Mouse (Mus musculus): Measurements from ENCODE around the gene Ccdc181.
"Not testable (repeated sequence)": the region's sequence is repeated elsewhere in the genome, so short reads cannot be mapped to it uniquely, and the experiment has no call there.

Gene Ccdc181

DNA sequence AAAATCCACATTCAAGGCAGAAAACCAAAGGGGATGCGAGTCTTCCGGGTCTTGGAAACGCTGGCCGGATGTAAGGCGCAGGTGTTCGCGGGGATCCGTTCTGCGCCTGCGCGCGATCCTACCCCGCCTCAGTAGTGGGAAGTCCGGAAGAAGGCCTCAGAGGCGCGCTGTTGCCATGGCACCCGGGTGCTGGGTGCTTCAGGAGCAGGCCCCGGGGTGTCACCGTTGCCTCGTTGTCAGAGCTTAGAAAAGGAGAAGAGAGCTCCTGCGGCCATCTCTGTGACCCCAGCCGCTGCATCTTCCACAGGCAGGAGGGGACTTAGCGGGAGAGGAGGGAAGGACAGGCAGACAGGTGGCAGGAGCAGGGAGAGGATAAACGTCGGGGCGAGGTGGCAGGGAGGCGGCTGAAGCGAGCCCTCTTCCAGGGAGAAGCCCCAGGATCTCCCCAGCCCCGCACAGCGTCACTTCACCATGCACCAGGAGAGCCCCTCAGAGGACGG, at the start of gene Ccdc181:
Gene Ccdc181 (plus strand): TSS at position 131 of the 500 bp plus-strand sequence.
- peak; percentile 97 to 98 for DNase-seq

DNA sequence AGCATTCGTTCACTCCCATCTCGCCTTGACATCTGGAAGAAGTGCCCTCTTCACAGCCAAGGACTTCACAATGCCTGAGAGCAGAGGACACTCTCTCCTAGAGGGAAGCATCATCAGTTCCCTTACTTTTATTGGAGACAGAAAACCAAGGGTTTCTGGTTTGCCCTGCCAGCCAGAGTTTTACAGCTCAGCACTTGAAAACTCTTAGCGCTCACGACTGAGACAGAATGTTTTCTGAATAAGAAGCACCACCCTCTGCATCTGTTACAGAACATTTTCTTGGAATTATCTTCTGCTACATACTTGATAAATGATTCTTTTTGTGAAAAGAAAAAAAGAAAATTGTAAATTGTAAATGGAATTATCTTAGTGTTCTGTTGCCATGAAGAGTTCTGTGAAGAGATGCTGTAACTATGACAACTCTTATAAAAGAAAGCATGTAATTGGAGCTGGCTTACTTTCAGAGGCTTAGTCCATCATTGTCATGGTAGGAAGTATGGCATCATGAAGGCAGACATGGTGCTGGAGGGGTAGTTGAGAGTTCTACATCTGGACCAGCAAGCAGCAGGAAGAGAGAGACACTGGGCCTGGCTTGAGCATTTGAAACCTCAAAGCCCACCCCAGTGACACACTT, 43.3 kb upstream of the Ccdc181 start:
- not testable (repeated sequence) for DNase-seq

DNA sequence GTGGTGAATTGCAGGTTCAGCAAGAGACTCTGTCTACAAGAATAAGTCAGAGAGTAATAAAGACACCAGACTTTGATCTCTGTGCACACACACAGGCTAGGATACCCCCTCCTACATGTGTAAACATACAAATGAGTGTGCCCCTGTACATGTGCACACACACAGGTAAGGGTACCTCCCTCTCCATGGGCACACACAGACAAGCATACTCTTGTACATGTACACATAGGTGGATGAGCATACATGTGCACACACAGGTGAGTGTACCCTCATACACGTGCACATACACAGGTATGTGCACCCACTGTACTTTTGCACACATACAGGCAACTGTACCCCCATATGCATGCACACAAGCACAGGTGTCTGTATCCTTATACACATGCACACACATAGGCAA, 41.9 kb upstream of the Ccdc181 start:
- no peak for DNase-seq

DNA sequence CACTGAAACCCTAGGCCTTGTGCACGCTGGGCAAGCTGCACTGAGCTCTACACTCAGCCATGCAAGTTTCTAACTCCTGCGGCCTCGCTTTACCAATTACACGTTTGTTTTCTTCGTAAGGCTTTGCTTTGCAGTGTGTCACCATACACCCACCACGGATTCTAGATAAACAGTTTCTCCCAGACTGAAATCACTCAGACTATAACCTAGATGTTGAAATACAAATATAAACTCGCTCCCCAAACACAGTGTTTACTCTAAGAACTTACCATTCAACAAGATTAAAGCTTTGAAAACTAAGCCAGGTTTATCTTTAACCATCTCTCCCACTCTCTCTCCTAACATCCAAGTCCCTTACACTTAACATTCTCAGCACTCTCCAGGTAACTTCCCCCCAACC, 40.3 kb upstream of the Ccdc181 start:
- DNase-seq: no peak

DNA sequence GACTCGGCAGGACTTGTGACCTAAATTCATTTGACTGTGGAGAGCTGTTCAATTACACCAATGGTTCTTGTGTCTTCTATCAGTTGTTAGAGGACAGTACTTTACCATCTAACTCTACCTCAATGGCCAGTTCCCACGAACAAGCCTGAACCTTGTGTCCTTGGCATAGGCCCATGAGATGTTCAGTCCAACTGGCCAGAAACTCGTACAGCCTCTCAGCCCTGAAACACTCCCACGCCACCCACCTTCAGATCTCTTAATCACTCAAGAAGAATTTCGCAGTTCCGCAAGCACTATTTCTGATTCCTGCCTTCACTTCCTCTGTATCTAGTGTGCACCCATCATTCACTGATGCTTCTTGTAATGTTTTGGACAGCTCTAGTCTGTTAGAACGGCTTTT, 39.3 kb upstream of the Ccdc181 start:
- peak; percentile 41 to 42 for DNase-seq

DNA sequence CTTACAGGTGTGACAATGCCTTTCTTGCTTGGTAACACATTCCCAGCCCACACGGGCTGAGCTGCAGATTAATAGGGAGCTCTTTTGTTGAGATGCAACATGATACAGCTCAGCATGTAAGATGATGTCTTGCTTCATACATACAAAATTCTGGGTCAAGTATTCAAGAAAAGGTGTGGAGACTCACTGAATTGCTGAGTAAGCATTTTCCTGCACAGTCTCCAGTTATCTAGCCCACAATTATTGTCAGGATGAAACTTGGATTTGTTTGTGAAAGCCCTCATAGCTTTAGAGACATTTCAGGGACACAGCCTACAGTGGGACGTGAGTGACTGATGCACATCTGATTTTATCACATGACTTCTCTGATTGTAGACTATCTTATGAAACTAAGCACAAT, 33.9 kb upstream of the Ccdc181 start:
- no peak for DNase-seq

DNA sequence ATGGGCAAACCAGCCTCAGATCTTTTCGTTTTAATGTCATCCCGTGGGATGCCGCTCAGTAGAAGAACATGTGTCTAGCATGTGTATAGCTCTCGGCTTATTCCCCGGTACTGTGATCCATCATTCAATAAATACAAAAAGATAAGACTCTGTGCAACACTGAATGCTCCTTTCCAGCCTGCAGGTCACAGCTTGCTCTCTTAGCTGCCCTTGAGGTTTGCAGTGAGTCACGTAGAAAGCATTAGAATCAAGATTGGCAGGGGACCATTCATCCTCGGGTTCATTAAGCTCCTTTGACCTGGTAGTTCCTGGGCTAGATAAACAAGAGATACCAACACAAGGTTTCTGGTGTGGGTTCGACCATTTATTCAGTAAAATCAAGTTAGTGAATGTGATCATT, 32.6 kb upstream of the Ccdc181 start:
- no peak for DNase-seq

DNA sequence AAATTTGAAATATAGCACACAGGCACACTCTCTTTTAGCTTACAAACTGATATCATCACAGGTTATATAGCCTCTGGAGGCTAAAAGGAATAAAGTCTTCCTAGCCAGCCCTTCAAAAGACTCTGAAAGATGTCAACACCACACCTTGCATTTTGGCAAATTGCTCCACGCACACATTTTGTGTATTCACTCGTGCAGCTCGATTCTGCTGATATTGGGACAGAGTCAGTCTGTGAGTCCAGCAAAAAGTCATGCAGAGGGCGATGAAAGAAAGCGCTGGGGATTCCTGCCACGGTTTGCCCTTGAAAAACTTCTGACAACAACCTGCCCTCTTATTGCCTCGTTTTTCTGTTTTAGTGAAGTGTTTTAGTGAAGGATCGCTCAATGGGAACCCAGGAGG, 27.9 kb upstream of the Ccdc181 start:
- no peak for DNase-seq

DNA sequence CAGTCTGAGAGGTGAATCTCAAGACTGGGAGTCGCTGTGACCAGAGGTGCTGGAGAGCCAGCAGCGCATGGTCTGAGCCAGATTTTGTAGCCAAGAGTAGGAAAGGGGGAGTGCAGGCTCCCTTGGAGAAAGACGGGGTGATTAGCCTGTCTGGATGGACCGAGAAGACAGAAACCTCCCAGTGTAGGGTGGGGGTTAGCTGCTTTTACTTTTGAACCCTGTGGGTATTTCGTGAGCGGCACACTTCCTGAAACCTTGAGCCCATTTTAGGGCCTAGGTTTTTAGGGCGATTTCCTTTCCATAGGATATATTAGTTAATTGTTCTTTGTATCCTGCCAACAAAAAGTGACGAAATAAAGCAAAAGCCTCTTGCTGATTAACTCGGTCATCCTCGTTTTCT, 27.4 kb upstream of the Ccdc181 start:
- peak in 1 of 2 experiments; percentile 8 for DNase-seq

DNA sequence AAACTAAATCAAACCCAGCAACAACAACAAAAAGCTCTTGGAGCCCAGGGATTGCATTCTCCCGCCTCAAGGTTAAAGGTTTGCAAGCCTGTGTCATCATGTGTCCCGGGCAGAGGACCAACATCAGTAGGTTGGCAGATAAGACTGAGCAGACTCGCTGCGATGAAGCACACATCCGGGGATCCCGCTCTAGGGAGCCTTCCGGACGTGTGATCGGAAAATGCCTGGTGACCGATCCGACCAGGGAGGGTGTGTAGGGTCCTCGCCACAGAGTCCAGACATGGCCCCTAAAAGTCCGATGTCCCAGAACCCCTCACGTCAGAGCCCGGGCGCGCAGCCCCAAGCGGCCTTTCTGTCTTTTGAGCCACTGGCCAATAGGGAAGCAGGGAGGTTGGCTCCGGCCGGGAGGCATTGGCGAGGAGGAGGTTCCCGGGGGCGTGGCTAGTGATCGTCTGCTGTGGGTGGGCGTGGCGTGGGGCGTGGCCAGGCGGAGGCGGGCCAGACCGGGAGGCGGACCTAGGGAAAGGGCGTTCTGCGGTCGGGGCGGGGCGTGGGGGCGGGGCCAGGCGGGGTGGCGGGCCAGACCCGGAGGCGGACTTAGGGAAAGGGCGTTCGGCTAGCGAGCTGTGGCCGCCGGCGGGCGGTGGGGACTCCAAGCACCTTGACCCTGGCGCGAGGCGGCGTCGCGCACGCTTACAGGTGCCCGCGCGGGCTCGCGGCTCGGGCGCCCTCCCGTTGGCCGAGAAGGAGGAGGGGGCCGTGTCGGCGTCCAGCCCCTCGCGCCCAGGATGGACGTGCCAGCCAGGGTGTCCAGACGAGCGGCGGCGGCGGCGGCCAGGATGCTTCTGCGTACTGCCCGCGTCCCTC, 26.7 kb upstream of the Ccdc181 start, which contains the start of gene Slc19a2:
Gene Slc19a2 (plus strand): TSS at position 582 of the 867 bp plus-strand sequence.
- peak; percentile 98 to 99 for DNase-seq

DNA sequence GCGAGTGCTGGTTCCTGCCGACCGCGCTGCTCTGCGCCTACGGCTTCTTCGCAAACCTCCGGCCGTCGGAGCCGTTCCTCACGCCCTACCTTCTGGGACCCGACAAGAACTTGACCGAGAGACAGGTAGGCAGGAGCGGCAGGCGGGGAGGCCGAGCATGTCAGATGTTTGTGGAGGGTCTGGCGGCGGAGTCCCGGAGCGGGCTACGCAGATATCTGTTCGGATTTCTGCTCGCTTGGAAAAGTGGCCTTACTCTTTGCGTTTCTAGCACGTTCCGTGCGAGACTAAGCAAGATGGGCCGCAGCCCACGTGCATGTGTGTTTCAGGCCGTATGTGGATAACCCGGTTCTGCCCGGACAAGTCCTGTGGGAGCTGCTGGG, 26.1 kb upstream of the Ccdc181 start:
- DNase-seq: peak in 1 of 2 experiments; percentile 20

DNA sequence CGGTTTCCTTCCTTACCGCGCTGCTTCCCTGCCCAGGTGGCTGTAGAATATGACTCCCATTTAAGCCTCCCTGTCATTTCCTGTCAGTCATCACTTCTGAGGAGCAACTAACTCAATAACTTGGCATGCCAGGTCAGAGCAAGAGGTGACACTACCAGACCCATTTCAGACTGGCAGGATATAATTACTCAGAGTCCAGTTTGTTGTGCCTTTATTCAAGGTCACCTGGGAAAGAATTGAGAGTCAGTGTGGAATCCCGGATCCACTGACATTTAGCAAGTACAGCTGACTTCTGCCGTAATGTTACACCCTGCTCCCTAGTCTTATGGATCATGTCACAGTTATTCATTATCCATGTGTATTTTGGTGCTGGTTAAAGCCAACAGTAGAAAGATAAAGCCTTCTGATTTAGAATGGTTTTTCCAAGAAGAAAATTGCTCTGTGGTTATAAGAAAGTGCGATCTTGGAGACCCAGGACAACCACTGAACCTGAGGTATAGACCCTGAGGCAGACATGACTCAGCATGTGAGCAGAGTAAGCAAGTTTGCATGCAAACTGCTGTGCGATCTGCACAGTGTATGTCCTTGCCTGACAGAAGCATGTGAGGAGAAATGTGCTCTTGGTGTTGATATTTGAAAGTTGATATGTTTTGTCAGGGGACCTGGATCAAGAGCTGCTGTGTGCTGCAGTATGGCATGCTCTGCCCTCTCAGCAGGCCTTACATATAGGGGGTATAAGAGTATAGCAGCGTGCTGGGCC, 24.8 kb upstream of the Ccdc181 start:
- peak in 1 of 2 experiments; percentile 9 for DNase-seq

DNA sequence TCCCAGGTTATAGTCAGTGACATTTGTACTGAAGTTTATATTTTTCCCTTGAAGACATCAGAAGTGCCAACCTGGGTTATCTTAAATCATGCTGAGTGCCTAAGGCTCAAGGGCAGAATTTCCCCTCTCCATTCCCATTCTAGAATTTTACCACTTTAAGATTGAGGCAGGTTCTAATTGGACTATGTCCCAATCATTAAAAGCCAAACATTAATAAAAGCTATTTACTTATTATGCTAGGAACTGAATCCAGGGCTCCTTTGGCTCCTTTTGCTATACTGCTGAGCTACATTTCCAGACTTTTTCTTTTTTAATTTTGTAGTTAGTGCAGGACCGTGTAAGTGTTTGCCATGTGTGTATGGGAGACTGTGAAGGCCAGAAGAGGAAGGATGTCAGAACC, 23.9 kb upstream of the Ccdc181 start:
- no peak for DNase-seq

DNA sequence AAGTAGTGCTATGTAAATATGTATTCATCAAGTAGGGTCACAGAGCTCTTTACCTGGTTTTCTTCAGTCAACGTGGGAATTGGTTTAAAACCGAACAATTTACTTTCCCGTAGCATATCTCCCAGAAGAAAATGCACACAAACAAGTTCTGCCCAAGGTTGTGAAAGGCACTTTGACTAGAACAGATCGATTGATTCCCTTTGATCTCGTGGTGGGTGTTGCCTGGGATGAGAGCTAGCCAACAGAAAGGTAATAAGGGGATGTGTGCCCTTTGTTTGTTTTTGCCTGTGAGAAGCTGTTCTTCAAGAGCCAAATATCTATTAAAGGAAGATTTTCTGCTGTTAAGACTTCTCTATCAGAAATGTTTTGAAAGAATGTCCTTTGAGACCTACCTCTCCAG, 22.8 kb upstream of the Ccdc181 start:
- no peak for DNase-seq

DNA sequence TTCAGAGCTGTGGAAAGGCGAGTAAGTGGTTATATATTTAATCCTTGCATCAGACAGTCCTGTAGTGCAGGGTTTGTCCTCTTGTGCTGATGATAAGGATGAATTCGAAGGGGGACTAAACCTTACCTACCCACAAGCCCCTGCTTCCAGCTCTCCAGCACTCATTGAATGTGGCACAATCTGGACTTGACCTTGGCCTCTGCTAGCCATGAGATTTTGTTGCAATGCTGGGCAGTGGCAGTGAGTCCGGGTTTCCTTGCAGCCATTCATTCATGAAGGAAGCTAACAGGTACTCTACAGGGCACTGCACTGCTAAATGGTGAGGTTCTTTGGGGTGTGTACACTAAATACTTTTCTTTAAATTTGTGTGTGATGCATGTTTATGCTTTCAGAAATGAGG, 20.5 kb upstream of the Ccdc181 start:
- no peak for DNase-seq

DNA sequence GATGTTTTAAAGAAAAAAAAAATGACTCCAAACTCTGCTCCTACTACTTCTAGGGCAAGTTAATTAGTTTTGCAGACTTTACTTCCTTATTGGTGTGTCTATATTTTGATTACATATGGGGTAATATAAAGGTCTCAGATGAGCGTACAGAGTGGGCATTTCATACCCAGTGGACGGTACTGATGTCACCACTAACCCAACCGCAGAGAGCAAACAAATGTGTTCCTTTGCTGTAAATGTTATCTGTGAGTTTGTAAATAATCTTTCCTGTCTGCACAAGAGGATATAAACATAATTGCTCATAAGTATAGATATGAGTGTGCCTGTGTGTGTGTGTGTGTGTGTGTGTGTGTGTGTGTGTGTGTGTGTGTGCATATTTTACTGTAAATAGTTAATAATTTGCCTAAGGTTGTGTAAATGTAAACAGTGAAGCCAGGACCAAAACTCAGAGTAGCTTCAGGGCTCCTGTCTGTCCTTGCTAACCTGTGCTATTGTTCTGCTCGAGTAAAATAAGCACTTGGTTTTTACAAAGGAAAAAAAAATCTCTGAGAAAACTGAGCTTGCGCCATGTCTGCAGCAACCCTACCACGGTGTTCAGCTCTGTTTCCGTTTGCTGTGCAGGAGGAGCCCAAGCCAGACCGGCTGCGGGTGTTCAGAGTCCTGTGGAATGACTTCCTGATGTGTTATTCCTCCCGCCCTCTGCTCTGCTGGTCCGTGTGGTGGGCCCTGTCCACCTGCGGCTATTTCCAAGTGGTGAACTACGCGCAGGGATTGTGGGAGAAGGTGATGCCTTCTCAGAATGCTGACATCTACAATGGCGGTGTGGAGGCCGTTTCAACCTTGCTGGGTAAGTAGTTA, 15.0 kb upstream of the Ccdc181 start:
- no peak for DNase-seq

DNA sequence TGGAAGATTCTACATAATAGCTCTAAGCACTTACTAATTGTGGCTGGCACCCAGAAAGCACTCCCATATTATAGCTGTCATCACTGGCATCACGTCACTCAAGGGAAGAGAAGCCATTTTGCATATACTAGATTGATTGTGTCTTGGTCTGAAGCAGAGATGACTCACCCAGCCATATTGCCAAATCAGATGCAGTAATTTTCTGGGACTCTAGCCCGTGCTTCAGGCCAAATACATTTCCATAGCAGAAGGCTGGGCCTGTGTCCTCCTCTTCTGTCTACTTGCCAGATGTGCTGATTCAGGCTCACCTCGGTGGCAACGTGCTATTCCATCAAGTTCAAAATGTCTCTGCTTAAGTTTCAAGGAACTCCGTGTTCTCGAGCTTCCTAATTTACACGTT, 13.8 kb upstream of the Ccdc181 start:
- DNase-seq: no peak

DNA sequence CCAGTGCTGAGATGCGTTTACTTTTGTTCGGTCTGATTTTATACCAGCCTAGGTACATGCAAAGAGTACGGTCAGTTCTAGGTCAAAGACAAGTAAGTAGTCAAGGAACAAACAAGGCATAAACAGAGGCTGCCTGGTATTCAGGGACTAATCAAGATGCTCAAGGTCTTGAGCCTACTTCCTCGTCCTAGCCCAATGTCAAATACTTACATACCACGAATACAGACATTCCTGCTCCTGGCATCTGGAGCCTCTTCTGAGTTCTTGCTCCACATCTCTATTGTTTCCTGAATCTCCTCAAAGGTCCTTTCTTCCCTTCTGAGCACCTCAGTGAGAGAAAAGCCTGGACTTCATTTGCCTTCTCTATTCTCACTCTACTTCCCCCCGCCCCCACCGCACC, 4.4 kb upstream of the Ccdc181 start:
- no peak for DNase-seq

DNA sequence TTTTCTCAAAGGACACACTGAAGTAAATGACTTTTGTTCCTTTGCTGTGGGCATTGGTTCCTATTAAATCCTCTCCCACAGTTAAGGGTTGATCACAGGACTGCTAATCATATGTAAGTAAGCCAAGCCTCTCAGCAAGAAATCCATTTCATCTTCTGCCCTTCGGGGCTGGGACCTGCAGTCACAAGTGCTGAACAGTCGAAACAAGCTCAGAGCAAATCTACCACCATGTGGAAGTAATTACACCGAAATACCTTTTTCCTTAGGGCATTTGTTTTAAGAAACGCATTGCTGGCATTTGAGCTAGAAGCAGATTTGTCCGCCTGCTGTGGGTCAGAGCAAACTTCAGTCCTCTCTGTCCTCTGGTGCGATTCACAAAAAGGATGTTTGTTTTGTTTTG, 1.7 kb upstream of the Ccdc181 start:
- no peak for DNase-seq

DNA sequence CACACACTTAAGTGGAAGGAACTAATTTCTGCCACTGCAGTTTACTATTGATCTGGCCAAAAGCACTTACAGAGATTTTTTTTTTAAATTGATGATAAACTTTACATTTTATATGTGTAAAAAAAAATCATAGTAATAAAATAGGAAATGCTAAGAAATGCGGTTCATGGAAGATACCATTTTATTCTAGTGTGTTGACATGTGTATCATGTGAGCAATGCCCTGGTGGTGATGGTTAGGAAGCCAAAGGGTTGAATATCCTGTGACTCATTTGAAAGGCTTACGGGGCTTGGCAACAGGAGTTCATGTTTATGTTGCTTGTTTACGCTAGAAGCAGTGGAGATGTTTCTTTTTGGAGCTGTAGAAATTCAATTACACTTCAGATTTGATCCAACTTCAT, 1.2 kb downstream of the Ccdc181 start:
- DNase-seq: no peak

DNA sequence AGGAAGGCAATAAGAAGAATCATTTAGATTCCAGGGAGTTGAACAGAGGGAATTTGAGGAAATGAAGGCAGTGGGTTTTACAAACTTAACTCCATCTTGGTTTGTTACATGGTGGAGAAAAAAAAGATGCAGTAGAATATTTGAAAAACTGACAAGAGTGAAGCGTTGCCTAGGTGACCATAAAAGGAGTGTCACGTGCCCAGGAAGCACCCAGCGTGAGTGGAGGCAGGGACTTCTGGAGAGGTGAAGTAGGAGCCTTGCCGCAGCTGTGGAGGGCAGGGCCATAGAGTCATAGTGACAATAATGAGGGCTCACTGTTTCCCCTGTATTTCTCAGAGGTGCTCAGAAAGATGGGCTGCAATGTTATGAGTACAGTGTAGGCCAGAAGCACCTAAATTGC, 3.9 kb downstream of the Ccdc181 start:
- DNase-seq: no peak

DNA sequence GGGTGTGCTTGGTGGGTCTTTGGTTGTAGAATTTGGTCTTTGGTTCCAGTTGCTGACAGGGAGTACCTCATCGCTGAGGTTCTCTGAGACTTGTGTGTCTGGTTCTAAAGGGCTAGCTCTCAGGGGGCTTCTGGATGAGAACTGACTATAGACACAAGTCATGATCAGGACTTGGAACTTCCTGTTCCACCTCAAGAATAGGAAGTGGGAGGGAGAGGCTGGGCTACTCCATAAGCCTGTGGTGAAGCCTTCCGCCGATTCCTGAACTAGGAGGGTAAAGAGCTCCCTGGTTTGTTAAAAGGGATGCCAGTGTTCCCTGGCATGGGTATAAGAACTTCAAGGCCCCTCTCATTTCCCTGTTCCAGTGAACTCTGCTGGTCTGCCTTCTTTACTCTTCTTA, 8.6 kb downstream of the Ccdc181 start:
- no peak for DNase-seq
